Comparison of ENCODE assay signal across 15 mouse cellular contexts in genomic region chr11:114666786-114667185, GRCm38 (mm10).
"Had no signal": no experiment of that assay in that cellular context is flagged by ENCODE, and none has a peak within 500 bp of the region (broad histone marks: within the 10 kb centered on the region; RNA-seq: fewer than 3 reads in every experiment).

No protein-coding gene starts in this region.

- H3K27me3 ChIP-seq: megakaryocyte, embryonic 14.5 days had no signal

- H3K4me2 ChIP-seq: liver, embryonic 13.5 days; lung, embryonic 15.5 days; midbrain, embryonic 11.5 days; midbrain, embryonic 15.5 days had no signal

- H3K4me3 ChIP-seq: left cerebral cortex, adult 2 months; liver, embryonic 13.5 days; lung, embryonic 15.5 days; megakaryocyte, embryonic 14.5 days; midbrain, embryonic 15.5 days had no signal

- H3K9me3 ChIP-seq: liver, embryonic 13.5 days; lung, embryonic 15.5 days; megakaryocyte, embryonic 14.5 days; midbrain, embryonic 15.5 days had no signal

- DNase-seq: kidney, adult 8-10 months; kidney, postnatal 25 days; liver; liver, embryonic 13.5 days; liver, postnatal 0 days; lung, postnatal 14 days; right cerebral cortex, adult 18-20 months; right cerebral cortex, postnatal 25 days had no signal

- H3K27ac ChIP-seq: left cerebral cortex, adult 2 months; liver, embryonic 13.5 days; lung, embryonic 15.5 days; macrophage; midbrain, embryonic 15.5 days; stomach, postnatal 0 days had no signal

- H3K9ac ChIP-seq: liver, embryonic 13.5 days; liver, postnatal 0 days; lung, embryonic 15.5 days; midbrain, embryonic 15.5 days had no signal

- ATAC-seq: liver, postnatal 0 days; midbrain, embryonic 15.5 days had no signal
